Mouse (Mus musculus) liver, embryonic 15.5 days (tissue): ENCODE measurements around the gene Pgm2. TPM values are rescaled to one million over a fixed set of nuclear protein-coding genes. Genes with fewer than 3 reads are reported as not detected.

Experiments
- microRNA-seq: library from miRNA; unstranded; fragments of <30 nt; microRNA quantifications from one replicate; pipeline ENCODE4, GENCODE M21; 2016
- polyA plus RNA-seq: library from polyadenylated mRNA; unstranded; fragments of >200 nt; fragmentation: Nextera tagmentation; extraction: Ambion mirVana; gene quantifications from 2 replicates; pipeline ENCODE4 v1.2.1, GENCODE M21; 2015

Gene Pgm2
- polyA plus RNA-seq, 1 experiment from 2014 or later, result 16.8 TPM

Small RNA genes lying within 50 kb of the gene (microRNA-seq; reads per million reads assigned to microRNA genes)
- gene Gm22395, result not detected
- gene Gm23967, result not detected

Other genes starting within 250 kb of the Pgm2 start
- 8.8 and 9.2 TPM in 2 replicates for gene Rell1, start 124.1 kb upstream of the Pgm2 start, polyA plus RNA-seq
- gene Tbc1d1, start 63.4 kb downstream of the Pgm2 start, polyA plus RNA-seq, result 5.7 and 6.3 TPM in 2 replicates